Mouse (Mus musculus) limb, embryonic 14.5 days (tissue): ENCODE measurements around the gene Prune2. TPM values are rescaled to one million over a fixed set of nuclear protein-coding genes. Genes with fewer than 3 reads are reported as not detected.

Experiments used
- ATAC-seq: fragments of 200-750 bp; cut with Nextera tagmentation; 2 replicates; pipeline ENCODE4 v1.8.0; 2017; ENCODE audit warnings: low read depth, moderate number of reproducible peaks, moderate TSS enrichment; ENCODE audit not compliant: low FRiP score
- DNase-seq: peaks from one replicate; pipeline ENCODE4 v3.0.0-alpha.2; 2015; ENCODE audit warnings: low spot score
- H3K27ac ChIP-seq: fragments of 300-500 bp; sonication (generic); replicated peaks from 2 replicates; pipeline ENCODE4 v1.5.1; 2014; ENCODE audit warnings: low read depth, mild to moderate bottlenecking, low read length, moderate library complexity, mixed read lengths
- H3K27me3 ChIP-seq: fragments of 300-500 bp; sonication (generic); 2 replicates; pipeline ENCODE4 v1.6.1; 2014; ENCODE audit warnings: low read length, mixed read lengths; ENCODE audit not compliant: control insufficient read depth, insufficient read depth
- H3K36me3 ChIP-seq: fragments of 300-500 bp; sonication (generic); 2 replicates; pipeline ENCODE4 v1.6.1; 2014; ENCODE audit warnings: mild to moderate bottlenecking, low read length, moderate library complexity, mixed read lengths; ENCODE audit not compliant: control insufficient read depth, insufficient read depth
- H3K4me1 ChIP-seq: fragments of 300-500 bp; sonication (generic); 2 replicates; pipeline ENCODE4 v1.6.1; 2014; ENCODE audit warnings: antibody characterized with exemption, low read length, mixed read lengths; ENCODE audit not compliant: control insufficient read depth, insufficient read depth
- H3K4me2 ChIP-seq: fragments of 300-500 bp; sonication (generic); replicated peaks from 2 replicates; pipeline ENCODE4 v1.6.1; 2014; ENCODE audit warnings: low read depth, mild to moderate bottlenecking, low read length, moderate library complexity; ENCODE audit not compliant: severe bottlenecking
- H3K4me3 ChIP-seq: fragments of 300-500 bp; sonication (generic); replicated peaks from 2 replicates; pipeline ENCODE4 v1.5.1; 2014; ENCODE audit warnings: low read length
- H3K9ac ChIP-seq: fragments of 300-500 bp; sonication (generic); 2 replicates; pipeline ENCODE4 v1.6.1; 2014; ENCODE audit warnings: mild to moderate bottlenecking, low read depth, low read length, moderate library complexity; ENCODE audit not compliant: severe bottlenecking
- H3K9me3 ChIP-seq: fragments of 300-500 bp; sonication (generic); 2 replicates; pipeline ENCODE4 v1.6.1; 2016; ENCODE audit warnings: low read length; ENCODE audit not compliant: control insufficient read depth
- POLR2A ChIP-seq: fragments of 200-500 bp; IDR thresholded peaks from 2 replicates; pipeline ENCODE4 v1.8.0; 2012; ENCODE audit warnings: inconsistent platforms, mild to moderate bottlenecking, moderate library complexity, borderline replicate concordance; ENCODE audit not compliant: insufficient read depth, insufficient read length; ENCODE audit errors: extremely low read depth
- WGBS: fragments of 180-500 bp; shearing (Covaris S2); extraction: QIAGEN DNeasy Blood & Tissue Kit; methylation state at CpG from one replicate; pipeline ENCODE4 v1.1.7; 2014; 5-methylcytosine and 5-hydroxymethylcytosine counted together
- polyA plus RNA-seq, 2 experiments: library from polyadenylated mRNA; depleted of rRNA in 1 of 2; stranded (reverse) in 1 of 2; unstranded in 1 of 2; fragments of >200 nt; fragmentation: Nextera tagmentation in 1 of 2; extraction: Ambion mirVana in 1 of 2; gene quantifications; 2 replicates each; pipeline versions ENCODE4 v1.2.1 to v1.2.3; 2012 to 2014

The Prune2 gene
- polyA plus RNA-seq, 2 experiments = 2.1 to 2.3 TPM

DNA sequence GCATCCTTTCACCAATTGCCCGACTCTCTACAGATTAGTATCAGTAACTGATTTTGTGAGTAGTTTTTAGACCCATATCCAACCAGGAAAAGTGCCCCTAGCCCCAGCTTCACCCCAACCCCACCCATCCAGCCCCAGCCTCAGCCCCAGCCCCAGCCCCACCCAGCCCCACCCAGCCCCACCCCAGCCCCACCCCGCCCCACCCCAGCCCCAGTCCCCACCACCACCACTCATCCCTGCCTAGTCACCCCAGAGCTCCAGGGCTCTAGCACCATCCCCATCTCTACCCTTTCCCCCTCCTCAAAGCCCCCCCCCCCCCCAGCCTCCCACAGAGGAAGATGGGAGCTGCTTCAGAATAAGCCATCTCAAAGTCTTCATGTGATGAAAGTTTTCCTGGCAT lies 181.7 kb downstream of the Prune2 start:
- no peak overlapping the region for H3K4me2 ChIP-seq
- WGBS = 47% methylated on average over 2 of the region's 2 CpGs
- H3K36me3 ChIP-seq = no peaks in the 10 kb centered on the region
- no peak overlapping the region for H3K27ac ChIP-seq
- no peak overlapping the region for H3K4me3 ChIP-seq
- no peak overlapping the region for H3K9ac ChIP-seq
- TF ChIP-seq POLR2A = no peak
- H3K27me3 ChIP-seq = peaks cover 5% of the 10 kb centered on the region; the same call in 1 of the 2 replicates
- DNase-seq (no peak), ATAC-seq (no peak)
- H3K4me1 ChIP-seq = 0 out of 2 replicates have a peak, but pooled peaks cover 2% of the 10 kb centered on the region
- H3K9me3 ChIP-seq = no peaks in the 10 kb centered on the region

DNA sequence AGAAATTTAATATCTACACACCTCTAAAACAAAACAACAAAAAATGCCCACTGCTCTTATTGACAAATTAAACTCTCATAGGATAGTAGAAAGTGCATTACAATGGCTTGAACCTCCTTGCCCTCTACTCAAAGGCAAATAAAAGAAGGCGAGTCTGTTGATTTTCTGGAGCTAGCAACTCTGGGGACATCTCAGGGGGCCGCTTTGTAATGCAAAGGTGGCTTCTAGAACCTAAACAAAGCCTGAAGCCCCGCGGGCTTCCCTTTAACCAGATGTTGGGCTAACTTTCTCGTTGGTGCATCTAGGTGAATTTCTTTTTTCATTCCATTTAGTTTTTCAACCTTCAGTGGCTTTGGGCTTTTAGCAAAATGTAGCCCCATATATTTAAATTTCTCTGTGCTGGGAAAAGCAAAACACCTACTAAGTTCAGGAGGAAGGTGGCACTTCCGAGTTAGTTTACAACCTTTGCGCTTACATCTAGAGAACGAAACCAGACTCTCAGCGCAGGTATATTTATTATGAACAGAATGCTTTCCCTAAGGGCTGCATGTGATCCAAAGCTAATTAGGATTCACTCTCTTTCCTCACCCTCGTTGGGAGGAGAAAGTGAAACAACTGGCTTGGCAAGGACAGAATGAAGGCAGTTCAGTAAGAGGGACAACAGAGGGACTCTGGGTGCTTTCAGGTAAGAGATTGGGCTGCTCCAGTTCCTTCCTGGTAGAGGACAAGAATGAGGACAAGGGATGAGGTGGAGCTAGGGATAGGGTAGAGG lies 182.4 kb downstream of the Prune2 start:
- H3K4me3 ChIP-seq = no peak overlapping the region
- 21% methylated on average over 10 of the region's 10 CpGs for WGBS
- peaks cover 5% of the 10 kb centered on the region; the same call in 1 of the 2 replicates for H3K27me3 ChIP-seq
- no peaks in the 10 kb centered on the region for H3K9me3 ChIP-seq
- no peaks in the 10 kb centered on the region for H3K36me3 ChIP-seq
- DNase-seq (no peak), ATAC-seq (no peak)
- TF ChIP-seq POLR2A = no peak
- no peak overlapping the region for H3K4me2 ChIP-seq
- H3K9ac ChIP-seq = no peak overlapping the region
- H3K4me1 ChIP-seq = 0 out of 2 replicates have a peak, but pooled peaks cover 2% of the 10 kb centered on the region
- no peak overlapping the region for H3K27ac ChIP-seq

- no peak for ATAC-seq
- Histone ChIP-seq H3K4me1 (0 out of 2 replicates have a peak, but pooled peaks cover 2% of the 10 kb centered on the region), H3K27ac (no peak overlapping the region), H3K9me3 (no peaks in the 10 kb centered on the region), H3K36me3 (no peaks in the 10 kb centered on the region), H3K4me2 (no peak overlapping the region), H3K4me3 (no peak overlapping the region), H3K27me3 (peaks cover 5% of the 10 kb centered on the region; the same call in 1 of the 2 replicates), H3K9ac (no peak overlapping the region)
- DNase-seq = no peak
- TF ChIP-seq POLR2A = no peak
- WGBS = 49% methylated on average over 12 of the region's 12 CpGs
Observed at GRCm38 (mm10) chr19:17140016-17140914, 184.3 kb downstream of the Prune2 start.

- ATAC-seq (no peak), DNase-seq (no peak)
- no peaks in the 10 kb centered on the region for H3K27me3 ChIP-seq
- no peaks in the 10 kb centered on the region for H3K9me3 ChIP-seq
- H3K4me3 ChIP-seq = no peak overlapping the region
- H3K36me3 ChIP-seq = no peaks in the 10 kb centered on the region
- TF ChIP-seq POLR2A = no peak
- H3K4me2 ChIP-seq = no peak overlapping the region
- H3K4me1 ChIP-seq = no peaks in the 10 kb centered on the region
- H3K9ac ChIP-seq = no peak overlapping the region
- H3K27ac ChIP-seq = no peak overlapping the region
- 93% methylated on average over 2 of the region's 2 CpGs for WGBS
Observed at GRCm38 (mm10) chr19:17143245-17143644, 187.3 kb downstream of the Prune2 start.

- Histone ChIP-seq H3K4me2 (no peak overlapping the region), H3K27me3 (no peaks in the 10 kb centered on the region), H3K9me3 (no peaks in the 10 kb centered on the region), H3K4me3 (no peak overlapping the region), H3K27ac (no peak overlapping the region), H3K4me1 (no peaks in the 10 kb centered on the region), H3K9ac (no peak overlapping the region), H3K36me3 (no peaks in the 10 kb centered on the region)
- DNase-seq (no peak), ATAC-seq (no peak)
- WGBS = 82% methylated on average over 6 of the region's 6 CpGs
- no peak for TF ChIP-seq POLR2A
Observed at GRCm38 (mm10) chr19:17144205-17144604, 188.3 kb downstream of the Prune2 start.
